Mouse (Mus musculus) urinary bladder, adult 18-20 months (tissue): ENCODE measurements at regions not wholly inside any gene's neighbourhood (a gene's known extent, or its start where the extent isn't known, plus 50 kb on each side); places are given as distances from the start of the nearest gene placed in this dataset.
A peak's percentile ranks its signal among the peaks of the same experiment; 100 is the strongest.

Source experiments
- DNase-seq, 2 experiments: peaks; one replicate each; pipeline ENCODE4 v3.0.0; 2022; ENCODE audit warnings: low spot score in 2 of 2, mixed read lengths in 2 of 2

DNA sequence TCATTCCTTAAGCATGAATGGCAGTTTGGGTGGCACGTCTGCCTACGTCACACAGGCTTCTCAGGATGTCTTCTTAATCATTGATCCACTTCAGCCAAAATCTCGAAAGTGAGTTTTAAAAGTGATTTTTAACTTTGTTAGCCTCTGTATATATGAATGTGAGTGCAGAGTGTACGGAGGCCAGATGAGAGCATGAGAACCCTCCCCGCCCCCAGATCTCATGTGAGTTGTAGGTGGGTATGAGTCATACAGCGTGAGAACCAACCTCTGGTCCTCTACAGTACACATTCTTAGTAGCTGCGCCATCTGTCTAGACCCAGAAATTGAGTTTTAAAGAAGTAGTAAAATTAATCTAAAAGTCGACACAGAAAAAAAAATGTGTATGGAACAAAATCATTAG lies 322.1 kb downstream of the Qdpr start:
- no peak for DNase-seq

DNA sequence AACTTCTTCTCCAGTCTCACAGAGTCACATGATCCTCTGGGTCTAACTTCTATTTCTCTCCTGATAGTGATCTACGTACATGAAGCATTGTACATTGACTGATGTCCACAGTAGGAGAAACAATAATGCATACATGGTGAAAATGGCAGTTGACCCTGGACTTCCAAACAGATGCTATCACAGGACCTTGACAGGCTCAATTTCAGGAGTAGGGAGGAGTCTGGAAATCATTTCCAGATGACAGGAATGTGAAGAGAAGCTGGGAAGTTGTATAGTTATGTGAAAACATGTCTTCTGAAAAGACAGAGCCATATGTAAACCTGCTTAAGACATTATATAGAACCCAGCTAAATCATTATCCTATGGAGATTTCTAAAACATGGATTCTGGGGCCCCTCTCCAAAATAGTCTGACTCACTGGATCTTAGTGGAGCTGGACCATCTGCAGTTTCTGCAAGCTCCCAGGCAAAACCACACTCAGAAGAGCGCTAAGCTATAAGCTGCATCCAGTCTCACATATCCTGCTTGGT lies 322.3 kb upstream of the Ldb2 start:
- DNase-seq, result no peak

DNA sequence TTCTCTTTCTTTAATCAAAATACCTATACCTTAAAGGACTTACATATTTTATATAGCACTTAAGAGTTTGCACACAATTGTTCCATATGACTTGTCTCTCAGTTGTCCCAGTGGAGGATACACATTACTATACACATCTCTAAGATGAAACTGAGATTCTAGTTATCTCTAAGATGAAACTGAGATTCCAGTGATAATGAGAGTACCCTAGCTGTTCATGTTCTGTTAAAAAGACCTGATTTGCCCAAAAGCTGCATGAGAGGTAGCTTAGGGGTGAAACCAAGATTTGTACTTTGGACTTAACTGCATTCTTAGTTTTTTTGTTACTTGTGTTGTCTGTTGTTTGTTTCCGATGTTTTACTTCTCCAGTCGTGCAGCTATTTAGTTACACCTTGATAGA lies 320.3 kb upstream of the Ldb2 start:
- DNase-seq, result no peak

GRCm38 (mm10) chr5:45111246-45111645 lies 311.8 kb upstream of the Ldb2 start:
- no peak for DNase-seq

- DNase-seq, result no peak
Observed at GRCm38 (mm10) chr5:45110797-45111196, 311.3 kb upstream of the Ldb2 start.

GRCm38 (mm10) chr5:45105236-45105816 lies 305.8 kb upstream of the Ldb2 start:
- no peak for DNase-seq

- DNase-seq, result no peak
Observed at GRCm38 (mm10) chr5:45103763-45104428, 304.4 kb upstream of the Ldb2 start.

- peak in 1 of 2 experiments; percentile 1 for DNase-seq
Observed at GRCm38 (mm10) chr5:45102661-45103060, 303.2 kb upstream of the Ldb2 start.

GRCm38 (mm10) chr5:45101777-45102176 lies 302.3 kb upstream of the Ldb2 start:
- no peak for DNase-seq

GRCm38 (mm10) chr5:45099082-45099481 lies 299.6 kb upstream of the Ldb2 start:
- DNase-seq, result no peak

DNA sequence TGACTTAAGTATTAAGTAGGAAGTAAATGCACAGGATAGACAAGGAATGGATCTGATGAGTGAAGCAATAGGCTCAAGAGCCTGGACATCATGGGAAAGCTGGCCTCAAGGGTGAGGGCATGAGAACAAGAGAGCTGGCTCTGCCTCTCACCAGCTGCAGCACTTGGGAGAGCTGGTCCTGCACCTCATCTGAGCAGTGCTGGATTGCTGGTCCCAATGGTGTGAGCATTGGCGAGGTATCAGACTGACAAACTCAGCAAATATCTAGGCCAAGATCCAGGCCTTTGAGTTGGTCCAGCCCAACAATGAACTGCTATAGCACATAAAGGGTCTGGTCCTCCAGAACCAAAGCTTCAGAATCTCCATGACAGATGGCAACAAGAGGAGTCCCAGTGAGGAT lies 298.5 kb upstream of the Ldb2 start:
- DNase-seq, result no peak

- no peak for DNase-seq
Observed at GRCm38 (mm10) chr5:45084741-45085140, 285.3 kb upstream of the Ldb2 start.

- DNase-seq, result no peak
Observed at GRCm38 (mm10) chr5:45082601-45083000, 283.1 kb upstream of the Ldb2 start.

GRCm38 (mm10) chr5:45076347-45076890 lies 276.9 kb upstream of the Ldb2 start:
- no peak for DNase-seq

- DNase-seq, result no peak
Observed at GRCm38 (mm10) chr5:45075195-45075594, 275.7 kb upstream of the Ldb2 start.

DNA sequence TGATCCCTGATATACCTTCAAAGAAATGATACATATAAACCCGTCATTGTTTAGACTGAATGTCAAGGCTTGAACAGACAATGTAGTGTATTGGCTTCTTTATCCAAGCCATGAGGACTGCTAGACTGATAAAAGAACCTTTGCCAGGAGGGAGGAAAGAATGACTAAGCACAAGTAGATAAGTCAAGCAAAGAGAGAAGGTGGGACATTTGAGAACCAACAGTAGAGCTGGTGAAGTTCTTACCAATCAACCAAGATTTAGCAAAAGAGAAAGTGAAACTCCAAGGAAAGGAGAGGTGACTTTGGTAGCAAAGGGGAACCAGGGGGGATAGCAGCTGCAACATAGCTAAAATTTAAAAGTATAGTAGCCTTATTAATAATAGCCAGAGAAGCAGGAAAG lies 273.0 kb upstream of the Ldb2 start:
- DNase-seq, result no peak

GRCm38 (mm10) chr5:45065917-45066699 lies 266.6 kb upstream of the Ldb2 start:
- no peak for DNase-seq

DNA sequence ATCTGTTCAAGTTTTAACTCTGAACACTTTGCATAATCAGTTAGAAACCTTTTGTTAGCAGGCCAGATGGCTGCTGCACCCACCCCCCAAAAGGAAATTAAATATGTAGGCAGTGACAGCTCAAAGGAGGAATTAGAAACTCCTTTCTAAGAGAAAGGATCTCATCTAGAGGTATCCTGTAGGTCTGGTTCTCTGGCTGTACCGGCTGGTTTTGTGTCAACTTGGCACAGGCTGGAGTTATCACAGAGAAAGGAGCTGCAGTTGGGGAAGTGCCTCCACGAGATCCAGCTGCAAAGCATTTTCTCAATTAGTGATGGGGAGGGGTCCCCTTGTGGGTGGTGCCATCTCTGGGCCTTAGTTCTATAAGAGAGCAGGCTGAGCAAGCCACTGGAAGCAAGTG lies 263.1 kb upstream of the Ldb2 start:
- no peak for DNase-seq

DNA sequence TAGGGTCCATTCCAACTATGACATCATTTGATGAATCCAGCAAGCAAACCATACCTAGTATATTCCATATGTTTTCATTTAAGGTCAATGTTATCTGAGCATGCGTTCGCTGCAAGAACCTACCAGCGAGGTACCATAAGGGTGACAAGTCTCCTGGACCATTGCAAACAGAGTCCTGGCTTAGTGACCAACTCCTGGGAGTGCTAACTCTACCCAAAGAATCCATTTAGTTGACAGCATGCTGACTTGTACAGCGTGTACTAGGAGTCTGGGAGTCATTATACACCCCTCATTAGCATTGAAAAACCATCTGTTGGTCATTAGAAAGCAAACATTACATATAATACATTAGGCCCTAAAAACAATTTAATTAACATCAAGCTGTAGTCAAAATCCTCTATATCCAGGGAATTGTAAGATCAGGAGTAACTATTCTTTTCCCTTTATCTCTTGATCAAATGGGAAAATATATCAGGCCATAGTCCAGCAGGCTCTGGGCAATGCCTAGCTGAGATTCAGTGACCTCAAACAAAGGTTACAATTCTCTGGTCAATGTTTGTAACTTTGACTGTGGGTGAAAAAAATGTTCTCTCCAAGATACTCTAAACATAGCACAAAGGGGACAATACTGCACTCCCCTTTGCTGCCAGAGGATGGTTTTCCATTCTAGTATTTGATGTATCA lies 255.9 kb upstream of the Ldb2 start:
- no peak for DNase-seq

GRCm38 (mm10) chr5:45049410-45049809 lies 249.9 kb upstream of the Ldb2 start:
- no peak for DNase-seq

- no peak for DNase-seq
Observed at GRCm38 (mm10) chr5:45042914-45043313, 243.4 kb upstream of the Ldb2 start.

DNA sequence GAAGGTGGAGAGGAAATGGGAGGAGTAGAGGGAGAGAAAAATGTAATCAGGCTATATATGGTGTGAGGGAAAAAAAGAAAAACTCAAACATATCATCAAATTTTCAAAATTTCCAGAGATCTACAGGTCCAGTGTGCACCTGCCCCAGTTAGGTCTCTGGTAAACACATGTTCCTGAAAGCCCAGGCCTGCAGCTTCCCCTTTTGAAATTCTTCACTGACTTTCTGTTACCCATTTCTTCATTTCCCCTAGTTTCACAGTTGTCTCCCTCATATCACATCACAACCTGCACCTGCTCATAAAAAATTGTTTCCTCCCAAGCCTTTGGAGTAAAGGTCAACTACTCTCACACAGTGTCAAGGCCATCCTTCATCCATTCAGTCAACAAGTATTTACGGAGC lies 236.9 kb upstream of the Ldb2 start:
- no peak for DNase-seq
